Mouse (Mus musculus): ENCODE measurements around the gene Ppp2r5c.

Ppp2r5c gene

GRCm38 (mm10) chr12:110610713-110611112 is 163.8 kb downstream of the Ppp2r5c start:
- no peak for DNase-seq (ENCODE audit: low spot score)

DNA sequence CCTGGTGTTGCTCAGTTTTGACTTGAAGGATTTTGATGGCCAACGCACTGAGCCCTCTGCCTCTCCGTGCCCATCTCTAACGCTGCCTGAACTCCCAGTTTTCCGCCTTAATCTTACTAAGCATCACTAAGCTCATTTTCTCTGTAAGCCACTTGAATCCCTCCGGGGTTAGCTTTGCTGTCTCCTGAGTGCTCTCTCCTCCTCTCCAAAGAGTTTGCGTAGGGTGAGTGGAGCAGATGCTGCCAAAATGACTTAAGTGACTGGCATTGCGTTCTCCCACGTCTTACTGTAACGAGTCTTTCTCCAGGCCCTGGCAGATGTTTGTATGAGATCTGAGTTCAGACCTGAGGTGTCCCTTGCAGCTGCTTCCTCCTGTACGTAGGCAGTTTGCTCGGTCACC is 183.1 kb downstream of the Ppp2r5c start:
- no peak for DNase-seq (ENCODE audit: low spot score)

Measured in urinary bladder, postnatal 10 days (tissue).